Mouse (Mus musculus) G1E-ER4 (cell line): Measurements from ENCODE around the gene Atp6v0b. TPM values are rescaled to one million over a fixed set of nuclear protein-coding genes. Genes with fewer than 3 reads are reported as not detected.

Source experiments
- GATA1 ChIP-seq: IDR thresholded peaks from one replicate; pipeline ENCODE4 v1.8.0; 2012; ENCODE audit warnings: low read length, inconsistent platforms
- polyA plus RNA-seq: library from polyadenylated mRNA; stranded (reverse); fragments of >175 nt; gene quantifications from 2 replicates; pipeline ENCODE4 v1.2.3, GENCODE M21; 2012

Atp6v0b gene
- polyA plus RNA-seq, 1 experiment, result 124 TPM

GRCm38 (mm10) chr4:117837271-117837670 is 49.9 kb downstream of the Atp6v0b start:
- TF ChIP-seq GATA1, result no peak

GRCm38 (mm10) chr4:117836204-117836767 is 50.8 kb downstream of the Atp6v0b start:
- no peak for TF ChIP-seq GATA1

- no peak for TF ChIP-seq GATA1
These were observed 51.5 kb downstream of the Atp6v0b start for GRCm38 (mm10) chr4:117835531-117836111.

GRCm38 (mm10) chr4:117834845-117835530 is 52.1 kb downstream of the Atp6v0b start:
- no peak for TF ChIP-seq GATA1

- TF ChIP-seq GATA1, result no peak
These were observed 52.7 kb downstream of the Atp6v0b start, which contains the start of gene Slc6a9 for GRCm38 (mm10) chr4:117834457-117834844. Gene Slc6a9 (plus strand): TSS chr4:117834506.

Other genes starting within 250 kb of the Atp6v0b start
- gene Dmap1, start 205.1 kb downstream of the Atp6v0b start, polyA plus RNA-seq, result 35.1 and 41.2 TPM in 2 replicates
- gene Gm12845, start 162.9 kb downstream of the Atp6v0b start, polyA plus RNA-seq, result not detected in 2 replicates
- not detected in 2 replicates for gene Klf17, start 121.7 kb downstream of the Atp6v0b start, polyA plus RNA-seq
- 14.1 and 15.4 TPM in 2 replicates for gene Slc6a9, start 52.8 kb downstream of the Atp6v0b start, polyA plus RNA-seq
- 0.12 TPM in 1 of 2 replicates, not detected in the other for gene Ccdc24, start 14.8 kb downstream of the Atp6v0b start, polyA plus RNA-seq
- not detected in 2 replicates for gene B4galt2, start 3.8 kb downstream of the Atp6v0b start, polyA plus RNA-seq
- gene Dph2, start 4.7 kb upstream of the Atp6v0b start, polyA plus RNA-seq, result 20.0 and 23.4 TPM in 2 replicates
- gene Ipo13, start 27.7 kb upstream of the Atp6v0b start, polyA plus RNA-seq, result 32.2 and 39.9 TPM in 2 replicates
- gene Artn, start 42.4 kb upstream of the Atp6v0b start, polyA plus RNA-seq, result 0.06 and 0.13 TPM in 2 replicates
- 15.6 and 19.7 TPM in 2 replicates for gene St3gal3, start 247.6 kb upstream of the Atp6v0b start, polyA plus RNA-seq